Comparison of ENCODE assay signal across 15 mouse cellular contexts in genomic region chr9:116223368-116223767, GRCm38 (mm10). TPM values are rescaled to one million over a fixed set of nuclear protein-coding genes. Genes with fewer than 3 reads are reported as not detected.
DNase-seq lines count a peak whose midpoint lies in the region; ATAC-seq and TF ChIP-seq lines count a peak whose summit lies in the region.
"Had no signal": no experiment of that assay in that cellular context is flagged by ENCODE, and none has a peak within 500 bp of the region (broad histone marks: within the 10 kb centered on the region; RNA-seq: fewer than 3 reads in every experiment).

No protein-coding gene starts in this region.

- no peaks in the 10 kb centered on the region for H3K36me3 ChIP-seq in CH12.LX (replicated peaks in 1 of 2; ENCODE audit: control insufficient read depth in 1 of 2, insufficient read depth in 1 of 2, low read length in 1 of 2)
- no peaks in the 10 kb centered on the region for H3K36me3 ChIP-seq in intestine, postnatal 0 days (ENCODE audit: control insufficient read depth, insufficient read depth)
- H3K36me3 ChIP-seq in splenic B cell, adult 2 months (ENCODE audit: control insufficient read depth, insufficient read depth, low read length, poor library complexity, severe bottlenecking) = no peaks in the 10 kb centered on the region
- H3K36me3 ChIP-seq: heart, embryonic 10.5 days; hindbrain, embryonic 12.5 days; midbrain, embryonic 13.5 days; neural tube, embryonic 13.5 days had no signal

- in situ Hi-C loops in CH12.LX (cut with MboI; ENCODE audit: low pct_ligation_motif_present, low pct_unique_long_range_greater_than_20kb, low sequenced_read_pairs) = no loop called here

- no peak overlapping the region for H3K4me3 ChIP-seq in CH12.LX (replicated peaks in 1 of 3; ENCODE audit: low read depth in 2 of 3, low read length in 2 of 3, poor library complexity in 1 of 3)
- H3K4me3 ChIP-seq in intestine, postnatal 0 days (ENCODE audit: low read depth, low read length) = no peak overlapping the region
- H3K4me3 ChIP-seq: heart, embryonic 10.5 days; hindbrain, embryonic 12.5 days; midbrain, embryonic 13.5 days; neural tube, embryonic 13.5 days had no signal

- DNase-seq in lung, adult 18-20 months = peak; percentile 84 to 90
- DNase-seq in lung, postnatal 14 days = no peak
- peak; percentile 83 for DNase-seq in CH12.LX (ENCODE audit: extremely low read depth)
- DNase-seq in splenic B cell, adult 2 months (ENCODE audit: low read depth, low spot score) = peak; percentile 63
- DNase-seq in embryo, embryonic 10.5 days (ENCODE audit: low spot score) = no peak
- DNase-seq in adrenal gland, adult 18-20 months (ENCODE audit: low spot score in 2 of 2) = no peak
- no peak for DNase-seq in cerebellum, postnatal 4 days (ENCODE audit: low spot score in 2 of 2)
- DNase-seq: adrenal gland, adult 2 months; thymus, postnatal 14 days had no signal

- no peak for TF ChIP-seq POLR2A in CH12.LX (IDR thresholded peaks at IDR 0.05; ENCODE audit: low read depth, low read length)

- H3K27me3 ChIP-seq in CH12.LX (replicated peaks) = no peaks in the 10 kb centered on the region
- H3K27me3 ChIP-seq in intestine, postnatal 0 days (replicated peaks; ENCODE audit: control insufficient read depth, insufficient read depth, low read length) = no peaks in the 10 kb centered on the region
- H3K27me3 ChIP-seq in splenic B cell, adult 2 months (ENCODE audit: control insufficient read depth, insufficient read depth, low read length, poor library complexity, severe bottlenecking) = no peaks in the 10 kb centered on the region
- H3K27me3 ChIP-seq: hindbrain, embryonic 12.5 days; midbrain, embryonic 13.5 days; neural tube, embryonic 13.5 days had no signal

- TF ChIP-seq CTCF in CH12.LX (conservative IDR thresholded peaks at IDR 0.05 in 1 of 2, IDR thresholded peaks at IDR 0.05 in 1 of 2; ENCODE audit: low read depth in 2 of 2, low read length in 2 of 2) = no peak
- no peak for TF ChIP-seq CTCF in intestine, postnatal 0 days (IDR thresholded peaks at IDR 0.05; ENCODE audit: low read depth)

- H3K4me2 ChIP-seq in CH12.LX (ENCODE audit: insufficient read depth, low read depth, poor library complexity, severe bottlenecking) = peak overlapping the region; percentile 21; the same call in 1 of the 2 replicates
- no peak overlapping the region for H3K4me2 ChIP-seq in intestine, postnatal 0 days (replicated peaks; ENCODE audit: low read depth)
- H3K4me2 ChIP-seq: hindbrain, embryonic 12.5 days; liver, embryonic 11.5 days; midbrain, embryonic 13.5 days; neural tube, embryonic 13.5 days had no signal

- dilution Hi-C loops in CH12.LX (cut with MboI; ENCODE audit: extremely low pct_ligation_motif_present, extremely low pct_unique_long_range_greater_than_20kb, low sequenced_read_pairs) = no loop called here

- peak; percentile 43 for TF ChIP-seq EP300 in CH12.LX (IDR thresholded peaks at IDR 0.05; ENCODE audit: low read length)

- H3K79me2 ChIP-seq in CH12.LX (replicated peaks; ENCODE audit: control insufficient read depth, extremely low read depth, insufficient read depth, poor library complexity, severe bottlenecking) = no peaks in the 10 kb centered on the region

- TF ChIP-seq RAD21 in CH12.LX (IDR thresholded peaks at IDR 0.05; ENCODE audit: low read depth, low read length) = peak; percentile 13

- peak overlapping the region; percentile 29; the same call in 1 of the 2 replicates for H3K27ac ChIP-seq in CH12.LX (ENCODE audit: insufficient read depth, low read depth)
- H3K27ac ChIP-seq in intestine, postnatal 0 days (ENCODE audit: low read depth, low read length) = no peak overlapping the region
- H3K27ac ChIP-seq: heart, embryonic 10.5 days; hindbrain, embryonic 12.5 days; midbrain, embryonic 13.5 days; neural tube, embryonic 13.5 days had no signal

- peaks cover 25 to 72% of the 10 kb centered on the region in 2 experiments for H3K4me1 ChIP-seq in CH12.LX (ENCODE audit: control insufficient read depth in 1 of 2, insufficient read depth in 2 of 2)
- no peaks in the 10 kb centered on the region for H3K4me1 ChIP-seq in intestine, postnatal 0 days (replicated peaks; ENCODE audit: control insufficient read depth, insufficient read depth, low read length)
- H3K4me1 ChIP-seq: midbrain, embryonic 13.5 days had no signal

- H3K9me3 ChIP-seq in CH12.LX (replicated peaks; ENCODE audit: low read length) = no peaks in the 10 kb centered on the region
- H3K9me3 ChIP-seq in intestine, postnatal 0 days (ENCODE audit: control insufficient read depth) = no peaks in the 10 kb centered on the region
- H3K9me3 ChIP-seq: heart, embryonic 10.5 days; hindbrain, embryonic 12.5 days; midbrain, embryonic 13.5 days; neural tube, embryonic 13.5 days had no signal

- H3K9ac ChIP-seq in CH12.LX (ENCODE audit: insufficient read depth, low read depth) = no peak overlapping the region; the same call in 1 of the 2 replicates
- no peak overlapping the region for H3K9ac ChIP-seq in intestine, postnatal 0 days (ENCODE audit: low read depth, low read length)
- H3K9ac ChIP-seq: hindbrain, embryonic 12.5 days; midbrain, embryonic 13.5 days; neural tube, embryonic 13.5 days had no signal

- WGBS in intestine, postnatal 0 days = 34% methylated on average over 6 of the region's 6 CpGs

- ATAC-seq in intestine, postnatal 0 days = peak; percentile 78
- ATAC-seq: midbrain, embryonic 13.5 days had no signal

TF ChIP-seq in CH12.LX, 34 proteins besides CTCF, POLR2A, EP300 and RAD21:
- TF ChIP-seq SIN3A (IDR thresholded peaks at IDR 0.05; ENCODE audit: low read length) (no peak), ZMIZ1 (IDR thresholded peaks at IDR 0.05; ENCODE audit: low read depth, low read length) (no peak), SMC3 (IDR thresholded peaks at IDR 0.05; ENCODE audit: low read depth, low read length) (no peak; the same call in 1 of the 2 replicates), MYC (IDR thresholded peaks at IDR 0.05; ENCODE audit: low read depth, low read length) (peak; percentile 59; the same call in 1 of the 2 replicates), ZKSCAN1 (IDR thresholded peaks at IDR 0.05; ENCODE audit: borderline replicate concordance, low read depth, low read length) (no peak), GABPA (IDR thresholded peaks at IDR 0.05; ENCODE audit: insufficient replicate concordance, low read depth, low read length) (no peak), NRF1 (IDR thresholded peaks at IDR 0.05; ENCODE audit: low read depth, low read length) (no peak), NELFE (IDR thresholded peaks at IDR 0.05; ENCODE audit: low read depth, low read length) (no peak), MAFK (IDR thresholded peaks at IDR 0.05; ENCODE audit: insufficient replicate concordance, low read length) (peak; percentile 38; the same call in 1 of the 2 replicates), MAX (IDR thresholded peaks at IDR 0.05; ENCODE audit: low read length) (no peak), UBTF (IDR thresholded peaks at IDR 0.05; ENCODE audit: low read depth, low read length) (no peak), IRF4 (IDR thresholded peaks at IDR 0.05; ENCODE audit: low read depth, low read length) (peak; percentile 58), JUND (conservative IDR thresholded peaks at IDR 0.05; ENCODE audit: low read depth, low read length) (peak; percentile 83), TBP (conservative IDR thresholded peaks at IDR 0.05; ENCODE audit: low read depth, low read length) (no peak), POLR2AphosphoS2 (IDR thresholded peaks at IDR 0.05; ENCODE audit: low read depth, low read length) (no peak), ZC3H11A (IDR thresholded peaks at IDR 0.05; ENCODE audit: low read depth, low read length) (no peak), ELF1 (IDR thresholded peaks at IDR 0.05; ENCODE audit: low read depth, low read length) (no peak), TCF12 (IDR thresholded peaks at IDR 0.05; ENCODE audit: low read depth, low read length) (peak; percentile 54), ETS1 (conservative IDR thresholded peaks at IDR 0.05; ENCODE audit: low read depth, low read length) (peak; percentile 86), MXI1 (IDR thresholded peaks at IDR 0.05; ENCODE audit: low read depth, low read length) (no peak), BHLHE40 (IDR thresholded peaks at IDR 0.05; ENCODE audit: low read depth, low read length) (peak; percentile 65), ZNF384 (IDR thresholded peaks at IDR 0.05; ENCODE audit: low read depth, low read length) (no peak), USF2 (conservative IDR thresholded peaks at IDR 0.05; ENCODE audit: low read depth, low read length) (no peak), RCOR1 (conservative IDR thresholded peaks at IDR 0.05; ENCODE audit: low read depth, low read length) (no peak), PAX5 (IDR thresholded peaks at IDR 0.05; ENCODE audit: low read length) (no peak), CHD2 (IDR thresholded peaks at IDR 0.05; ENCODE audit: low read length) (no peak), MEF2A (IDR thresholded peaks at IDR 0.05; ENCODE audit: borderline replicate concordance, low read depth, low read length) (peak; percentile 62; the same call in 1 of the 2 replicates), CHD1 (IDR thresholded peaks at IDR 0.05; ENCODE audit: low read depth, low read length) (no peak), E2F4 (IDR thresholded peaks at IDR 0.05; ENCODE audit: insufficient replicate concordance, low read depth, low read length) (no peak), KAT2A (IDR thresholded peaks at IDR 0.05; ENCODE audit: insufficient replicate concordance, low read length) (no peak), HCFC1 (IDR thresholded peaks at IDR 0.05; ENCODE audit: low read depth, low read length) (no peak), MAZ (IDR thresholded peaks at IDR 0.05; ENCODE audit: low read depth, low read length) (0 out of 2 replicates have a peak, but pooled peaks have one; percentile 3), JUN (IDR thresholded peaks at IDR 0.05; ENCODE audit: insufficient read depth, low read depth, low read length) (peak; percentile 77), USF1 (IDR thresholded peaks at IDR 0.05; ENCODE audit: low read depth, low read length) (no peak)

RNA-seq across cellular contexts. Expression of gene Tgfbr2, which starts 48.2 kb away (rescaled TPM):
- 43.0 and 46.3 TPM in 2 replicates for total RNA-seq in CH12.LX (2012; rRNA removed)
- 19.6 and 21.2 TPM in 2 replicates for total RNA-seq in CH12.LX (2014; rRNA removed)
- 37.4 and 42.8 TPM in 2 replicates for polyA plus RNA-seq in CH12.LX (2012; ENCODE audit: insufficient read length, low read depth)
- polyA plus RNA-seq in intestine, postnatal 0 days (2015; fragmentation: Nextera tagmentation; extraction: Ambion mirVana) = 16.0 and 16.1 TPM in 2 replicates
- total RNA-seq in adrenal gland, adult 18-20 months (2021) = 10 to 100 TPM; 61.3 to 82.4 TPM

Comparison
In these comparisons a context has a peak if more than half of its experiments do, and no peak if none do; other contexts are left out.
1. DNase-seq: peak in lung, adult 18-20 months (2 of 2), CH12.LX (single experiment) and splenic B cell, adult 2 months (single experiment); none in lung, postnatal 14 days (single experiment), embryo, embryonic 10.5 days (single experiment), adrenal gland, adult 18-20 months (0 of 2) and cerebellum, postnatal 4 days (0 of 2).